Mouse (Mus musculus) bone marrow macrophage, adult 2 months (primary cell): ENCODE measurements around the gene Mtg2.

ENCODE experiments used
- CTCF ChIP-seq: IDR thresholded peaks from 2 replicates; pipeline ENCODE4 v1.5.1; 2012; ENCODE audit warnings: low read depth, mild to moderate bottlenecking, low read length, moderate library complexity
- POLR2A ChIP-seq: IDR thresholded peaks from 2 replicates; pipeline ENCODE4 v1.6.1; 2012; ENCODE audit warnings: mild to moderate bottlenecking, low read depth, low read length, borderline replicate concordance

DNA sequence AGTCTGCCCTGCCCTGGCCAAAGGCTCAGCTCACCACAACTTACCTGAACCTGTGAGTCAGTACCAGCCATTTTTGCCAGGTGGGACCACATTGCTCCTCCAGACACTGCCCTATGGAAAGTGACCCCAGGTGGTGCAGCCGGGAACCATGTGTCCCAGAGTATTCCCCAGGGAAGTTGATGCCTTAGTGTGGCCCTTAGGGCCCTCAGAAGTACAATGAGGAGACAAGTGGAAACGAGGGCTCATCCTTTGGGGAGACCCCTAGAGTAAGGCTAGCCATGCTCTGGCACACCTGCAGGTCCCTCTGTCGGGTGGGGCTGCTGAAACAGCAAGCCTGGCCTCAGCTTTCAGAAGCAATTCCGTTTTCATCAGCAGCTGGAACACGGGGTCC, 16.2 kb downstream of the Mtg2 start:
- no peak for TF ChIP-seq CTCF
- no peak for TF ChIP-seq POLR2A
